Mouse (Mus musculus) myocyte (in vitro differentiated cells): ENCODE data around the gene Ifna11. TPM values are rescaled to one million over a fixed set of nuclear protein-coding genes. Genes with fewer than 3 reads are reported as not detected.
"Not testable (repeated sequence)": the region's sequence is repeated elsewhere in the genome, so short reads cannot be mapped to it uniquely, and the experiment has no call there.

Experiments used
- H3K27me3 ChIP-seq: one replicate; pipeline ENCODE4 v1.6.1; 2011; ENCODE audit not compliant: control insufficient read depth, insufficient read depth, insufficient read length
- H3K36me3 ChIP-seq: one replicate; pipeline ENCODE4 v1.6.1; 2011; ENCODE audit not compliant: control insufficient read depth, insufficient read depth
- H3K4me2 ChIP-seq: one replicate; pipeline ENCODE4 v1.6.1; 2011; ENCODE audit warnings: low read depth, control low read depth
- H3K4me3 ChIP-seq: one replicate; pipeline ENCODE4 v1.5.1; 2011; ENCODE audit warnings: mild to moderate bottlenecking, control low read depth, moderate library complexity
- H3K79me2 ChIP-seq: one replicate; pipeline ENCODE4 v1.6.1; 2011; ENCODE audit not compliant: control insufficient read depth, insufficient read depth
- H3ac ChIP-seq: one replicate; pipeline ENCODE4 v1.6.1; 2011; ENCODE audit not compliant: control insufficient read depth, insufficient read length
- CEBPB ChIP-seq: IDR thresholded peaks from 2 replicates; pipeline ENCODE4 v1.6.1; 2011; ENCODE audit warnings: mild to moderate bottlenecking, moderate library complexity; ENCODE audit not compliant: poor library complexity, insufficient read depth, severe bottlenecking
- E2F4 ChIP-seq: IDR thresholded peaks from one replicate; pipeline ENCODE4 v1.6.1; 2011; ENCODE audit warnings: mild to moderate bottlenecking, control low read depth, moderate library complexity; ENCODE audit not compliant: insufficient read depth
- MAX ChIP-seq: IDR thresholded peaks from one replicate; pipeline ENCODE4 v1.6.1; 2011; ENCODE audit warnings: low read depth, mild to moderate bottlenecking, control low read depth
- MYOD1 ChIP-seq, 3 experiments: IDR thresholded peaks; one replicate each; pipeline ENCODE4 v1.6.1; 2011; ENCODE audit warnings: control low read depth in 2 of 3, low read depth in 2 of 3, mild to moderate bottlenecking in 2 of 3, moderate library complexity in 1 of 3; ENCODE audit not compliant: insufficient read length in 2 of 3, control insufficient read depth in 1 of 3
- MYOG ChIP-seq, 3 experiments: IDR thresholded peaks; one replicate each; pipeline ENCODE4 v1.6.1; 2011; ENCODE audit warnings: control low read depth in 2 of 3, low read depth in 2 of 3, mild to moderate bottlenecking in 2 of 3; ENCODE audit not compliant: insufficient read length in 2 of 3, control insufficient read depth in 1 of 3, insufficient read depth in 1 of 3
- POLR2A ChIP-seq: IDR thresholded peaks from one replicate; pipeline ENCODE4 v1.6.1; 2011; ENCODE audit warnings: low read depth, mild to moderate bottlenecking, control low read depth, moderate library complexity; ENCODE audit not compliant: insufficient read length
- POLR2AphosphoS2 ChIP-seq: IDR thresholded peaks from one replicate; pipeline ENCODE4 v1.6.1; 2011; ENCODE audit warnings: low read depth, control low read depth; ENCODE audit not compliant: insufficient read length
- REST ChIP-seq: IDR thresholded peaks from one replicate; pipeline ENCODE4 v1.6.1; 2011; ENCODE audit warnings: mild to moderate bottlenecking, control low read depth, moderate library complexity; ENCODE audit not compliant: insufficient read depth, insufficient read length
- SRF ChIP-seq: IDR thresholded peaks from one replicate; pipeline ENCODE4 v1.6.1; 2011; ENCODE audit warnings: low read depth; ENCODE audit not compliant: control insufficient read depth, insufficient read length
- TCF12 ChIP-seq: IDR thresholded peaks from one replicate; pipeline ENCODE4 v1.6.1; 2011; ENCODE audit warnings: mild to moderate bottlenecking, control low read depth; ENCODE audit not compliant: poor library complexity, insufficient read depth, severe bottlenecking
- TCF3 ChIP-seq: IDR thresholded peaks from one replicate; pipeline ENCODE4 v1.6.1; 2011; ENCODE audit warnings: low read depth, control low read depth; ENCODE audit not compliant: insufficient read length
- USF1 ChIP-seq: IDR thresholded peaks from one replicate; pipeline ENCODE4 v1.6.1; 2011; ENCODE audit warnings: low read depth, mild to moderate bottlenecking, control low read depth, moderate library complexity
- polyA plus RNA-seq: library from polyadenylated mRNA; unstranded; fragments of >200 nt; fragmentation: generic; extraction: Trizol; gene quantifications from one replicate; pipeline ENCODE4 v1.2.1, GENCODE M21; 2012; ENCODE audit warnings: missing spikeins

Gene Ifna11
- polyA plus RNA-seq, 1 experiment: not detected

DNA sequence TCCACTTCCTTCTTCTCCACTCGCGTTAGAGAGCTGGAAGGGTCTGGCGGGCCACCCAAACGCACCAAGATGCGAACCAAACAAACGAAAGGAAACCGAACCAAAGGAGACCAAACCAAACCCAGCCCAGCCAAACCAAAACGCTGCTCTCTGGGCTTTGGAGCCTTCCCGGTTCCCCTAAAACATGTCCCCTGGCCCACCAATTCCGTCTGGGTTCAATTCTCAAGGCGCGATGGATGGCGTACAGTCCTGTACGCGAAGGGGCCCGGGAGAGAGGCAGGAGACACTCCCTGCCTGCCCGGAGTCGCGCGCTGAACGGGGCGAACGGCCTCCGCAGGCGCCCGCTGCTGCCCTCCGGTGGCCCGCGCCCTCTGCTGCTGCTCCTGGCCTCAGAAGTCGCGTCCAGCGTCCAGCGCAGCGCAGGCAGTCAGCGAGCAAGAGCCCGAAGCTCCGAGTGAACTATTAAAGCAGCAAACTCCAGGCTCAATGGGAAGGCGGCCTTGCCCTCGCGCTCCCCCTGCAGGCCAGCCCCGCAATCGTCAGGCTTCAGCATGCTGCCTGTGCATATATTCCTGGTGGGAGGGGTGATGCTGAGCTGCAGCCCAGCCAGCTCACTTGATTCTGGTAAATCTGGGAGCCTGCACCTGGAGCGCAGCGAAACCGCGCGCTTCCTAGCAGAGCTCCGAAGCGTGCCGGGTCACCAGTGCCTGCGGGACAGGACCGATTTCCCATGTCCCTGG, 25.7 kb upstream of the Ifna11 start, which contains the start of gene Gm13275:
Gene Gm13275, plus strand, starts transcription at position 552 of the 740 bp plus-strand sequence.
- not testable (repeated sequence) for H3ac ChIP-seq, H3K4me3 ChIP-seq, H3K79me2 ChIP-seq, H3K4me2 ChIP-seq, H3K27me3 ChIP-seq, H3K36me3 ChIP-seq

DNA sequence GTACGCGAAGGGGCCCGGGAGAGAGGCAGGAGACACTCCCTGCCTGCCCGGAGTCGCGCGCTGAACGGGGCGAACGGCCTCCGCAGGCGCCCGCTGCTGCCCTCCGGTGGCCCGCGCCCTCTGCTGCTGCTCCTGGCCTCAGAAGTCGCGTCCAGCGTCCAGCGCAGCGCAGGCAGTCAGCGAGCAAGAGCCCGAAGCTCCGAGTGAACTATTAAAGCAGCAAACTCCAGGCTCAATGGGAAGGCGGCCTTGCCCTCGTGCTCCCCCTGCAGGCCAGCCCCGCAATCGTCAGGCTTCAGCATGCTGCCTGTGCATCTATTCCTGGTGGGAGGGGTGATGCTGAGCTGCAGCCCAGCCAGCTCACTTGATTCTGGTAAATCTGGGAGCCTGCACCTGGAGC, 22.7 kb upstream of the Ifna11 start, which contains the start of gene Gm13279:
Gene Gm13279, plus strand, starts transcription at position 301 of the 400 bp plus-strand sequence.
- H3K36me3 ChIP-seq, H3K4me2 ChIP-seq, H3K79me2 ChIP-seq, H3K4me3 ChIP-seq, H3K27me3 ChIP-seq, H3ac ChIP-seq: not testable (repeated sequence)

DNA sequence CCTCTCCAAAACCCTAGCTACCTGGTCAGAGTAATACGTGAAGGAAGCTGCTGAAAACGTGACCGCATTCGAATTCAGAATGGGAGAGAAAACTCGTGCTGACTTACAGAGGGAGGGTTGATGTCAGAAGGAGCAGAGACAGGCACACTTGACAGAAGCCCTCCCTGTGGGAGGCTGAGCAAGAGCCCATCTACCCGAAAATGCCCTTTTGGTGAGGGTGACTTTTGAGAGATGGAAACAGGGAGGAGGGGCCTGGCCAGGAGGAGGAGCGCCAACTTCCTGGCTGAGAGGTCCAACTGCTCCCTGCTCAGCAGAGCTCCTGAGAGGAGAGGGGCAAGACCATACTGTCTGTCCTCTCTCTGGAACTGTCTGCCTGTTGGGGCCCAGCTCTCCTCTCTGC, 20.4 kb upstream of the Ifna11 start, which contains the start of gene Gm13285:
Gene Gm13285, plus strand, starts transcription at position 301 of the 400 bp plus-strand sequence.
- not testable (repeated sequence) for H3ac ChIP-seq, H3K4me3 ChIP-seq, H3K4me2 ChIP-seq, H3K27me3 ChIP-seq, H3K79me2 ChIP-seq, H3K36me3 ChIP-seq

DNA sequence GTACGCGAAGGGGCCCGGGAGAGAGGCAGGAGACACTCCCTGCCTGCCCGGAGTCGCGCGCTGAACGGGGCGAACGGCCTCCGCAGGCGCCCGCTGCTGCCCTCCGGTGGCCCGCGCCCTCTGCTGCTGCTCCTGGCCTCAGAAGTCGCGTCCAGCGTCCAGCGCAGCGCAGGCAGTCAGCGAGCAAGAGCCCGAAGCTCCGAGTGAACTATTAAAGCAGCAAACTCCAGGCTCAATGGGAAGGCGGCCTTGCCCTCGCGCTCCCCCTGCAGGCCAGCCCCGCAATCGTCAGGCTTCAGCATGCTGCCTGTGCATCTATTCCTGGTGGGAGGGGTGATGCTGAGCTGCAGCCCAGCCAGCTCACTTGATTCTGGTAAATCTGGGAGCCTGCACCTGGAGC, 16.8 kb upstream of the Ifna11 start, which contains the start of gene Gm13287:
Gene Gm13287, plus strand, starts transcription at position 301 of the 400 bp plus-strand sequence.
- H3K4me2 ChIP-seq, H3K4me3 ChIP-seq, H3K36me3 ChIP-seq, H3K79me2 ChIP-seq, H3K27me3 ChIP-seq, H3ac ChIP-seq: not testable (repeated sequence)

DNA sequence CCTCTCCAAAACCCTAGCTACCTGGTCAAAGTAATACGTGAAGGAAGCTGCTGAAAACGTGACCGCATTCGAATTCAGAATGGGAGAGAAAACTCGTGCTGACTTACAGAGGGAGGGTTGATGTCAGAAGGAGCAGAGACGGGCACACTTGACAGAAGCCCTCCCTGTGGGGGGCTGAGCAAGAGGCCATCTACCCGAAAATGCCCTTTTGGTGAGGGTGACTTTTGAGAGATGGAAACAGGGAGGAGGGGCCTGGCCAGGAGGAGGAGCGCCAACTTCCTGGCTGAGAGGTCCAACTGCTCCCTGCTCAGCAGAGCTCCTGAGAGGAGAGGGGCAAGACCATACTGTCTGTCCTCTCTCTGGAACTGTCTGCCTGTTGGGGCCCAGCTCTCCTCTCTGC, 14.5 kb upstream of the Ifna11 start, which contains the start of gene Gm13288:
Gene Gm13288, plus strand, starts transcription at position 301 of the 400 bp plus-strand sequence.
- not testable (repeated sequence) for H3K79me2 ChIP-seq, H3K27me3 ChIP-seq, H3ac ChIP-seq, H3K4me3 ChIP-seq, H3K36me3 ChIP-seq, H3K4me2 ChIP-seq

DNA sequence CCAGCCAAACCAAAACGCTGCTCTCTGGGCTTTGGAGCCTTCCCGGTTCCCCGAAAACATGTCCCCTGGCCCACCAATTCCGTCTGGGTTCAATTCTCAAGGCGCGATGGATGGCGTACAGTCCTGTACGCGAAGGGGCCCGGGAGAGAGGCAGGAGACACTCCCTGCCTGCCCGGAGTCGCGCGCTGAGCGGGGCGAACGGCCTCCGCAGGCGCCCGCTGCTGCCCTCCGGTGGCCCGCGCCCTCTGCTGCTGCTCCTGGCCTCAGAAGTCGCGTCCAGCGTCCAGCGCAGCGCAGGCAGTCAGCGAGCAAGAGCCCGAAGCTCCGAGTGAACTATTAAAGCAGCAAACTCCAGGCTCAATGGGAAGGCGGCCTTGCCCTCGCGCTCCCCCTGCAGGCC, 14.0 kb upstream of the Ifna11 start:
- not testable (repeated sequence) for H3K4me3 ChIP-seq, H3K36me3 ChIP-seq, H3ac ChIP-seq, H3K79me2 ChIP-seq, H3K4me2 ChIP-seq, H3K27me3 ChIP-seq

DNA sequence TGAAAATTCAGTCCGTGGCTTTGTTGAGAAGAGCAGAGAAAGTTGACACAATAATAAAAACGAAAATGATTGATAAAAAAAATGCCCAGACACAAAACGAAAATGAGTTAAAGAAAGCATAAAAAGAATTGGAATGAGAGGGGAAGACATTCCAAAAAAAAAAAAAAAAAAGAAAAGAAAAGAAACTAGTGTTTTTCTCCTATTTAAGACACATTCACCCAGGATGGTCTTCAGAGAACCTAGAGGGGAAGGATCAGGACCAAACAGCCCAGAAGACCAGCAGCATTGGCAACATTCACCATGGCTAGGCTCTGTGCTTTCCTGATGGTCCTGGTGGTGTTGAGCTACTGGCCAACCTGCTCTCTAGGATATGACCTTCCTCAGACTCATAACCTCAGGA, 3.8 kb upstream of the Ifna11 start, which contains the start of gene Ifna7:
Gene Ifna7, plus strand, starts transcription at position 301 of the 400 bp plus-strand sequence.
- Histone ChIP-seq H3K27me3 (peaks cover 7% of the 10 kb centered on the region), H3K79me2 (no peaks in the 10 kb centered on the region), H3K36me3 (no peaks in the 10 kb centered on the region), H3K4me3 (no peak within 1 kb of the TSS), H3K4me2 (no peak within 1 kb of the TSS), H3ac (no peak within 1 kb of the TSS)
- TF ChIP-seq MAX (no peak), POLR2A (no peak), E2F4 (no peak), POLR2AphosphoS2 (no peak)

DNA sequence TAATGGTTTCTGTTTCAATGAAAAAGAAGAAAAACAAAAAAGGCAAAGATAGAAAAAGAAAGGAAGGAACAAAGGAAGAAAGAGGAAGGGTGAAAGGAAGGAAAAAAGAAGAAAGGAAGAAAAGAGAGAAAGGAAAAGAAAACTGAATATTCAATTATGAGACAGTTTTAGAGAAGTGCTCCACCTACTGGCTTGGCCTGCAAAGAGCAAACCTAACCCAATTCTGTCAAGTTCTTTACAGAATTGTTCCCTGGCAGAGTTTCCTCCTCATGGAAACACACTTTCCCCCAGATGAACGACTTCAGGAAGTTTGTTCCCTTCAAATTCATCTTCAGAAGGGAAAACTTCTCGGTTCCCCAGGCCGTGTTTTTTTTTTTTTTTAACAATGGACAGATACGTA, 3.2 kb downstream of the Ifna11 start:
- Histone ChIP-seq H3K27me3 (peaks cover 6% of the 10 kb centered on the region), H3K4me3 (no peak overlapping the region), H3K36me3 (no peaks in the 10 kb centered on the region), H3K4me2 (no peak overlapping the region), H3ac (no peak overlapping the region), H3K79me2 (no peaks in the 10 kb centered on the region)
- TF ChIP-seq MAX (no peak), REST (no peak), MYOG (IDR thresholded peaks at IDR 0.05; ENCODE audit: control insufficient read depth in 1 of 3, insufficient read depth in 1 of 3, insufficient read length in 2 of 3, low read depth in 2 of 3) (no peak), POLR2A (no peak), MYOD1 (IDR thresholded peaks at IDR 0.05; ENCODE audit: control insufficient read depth in 1 of 3, insufficient read length in 2 of 3, low read depth in 2 of 3) (no peak), E2F4 (no peak), TCF12 (no peak), POLR2AphosphoS2 (no peak), USF1 (no peak), CEBPB (no peak), SRF (no peak), TCF3 (no peak)

DNA sequence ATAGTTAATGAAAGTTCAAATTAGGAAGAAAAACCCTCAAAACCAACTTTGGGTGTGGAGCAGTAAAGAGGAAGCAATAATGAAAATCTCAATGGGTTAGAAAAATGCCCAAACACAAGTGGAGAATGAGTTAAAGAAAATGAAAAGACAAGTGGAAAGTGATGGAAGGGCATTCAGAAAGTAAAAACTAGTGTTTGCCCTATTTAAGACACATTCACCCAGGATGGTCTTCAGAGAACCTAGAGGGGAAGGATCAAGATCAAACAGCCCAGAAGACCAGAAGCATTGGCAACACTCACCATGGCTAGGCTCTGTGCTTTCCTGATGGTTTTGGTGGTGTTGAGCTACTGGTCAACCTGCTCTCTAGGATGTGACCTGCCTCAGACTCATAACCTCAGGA, 7.4 kb downstream of the Ifna11 start, which contains the start of gene Ifna6:
Gene Ifna6, plus strand, starts transcription at position 301 of the 400 bp plus-strand sequence.
- H3K36me3 ChIP-seq, H3K4me3 ChIP-seq, H3K27me3 ChIP-seq, H3ac ChIP-seq, H3K79me2 ChIP-seq, H3K4me2 ChIP-seq: not testable (repeated sequence)
